Mouse (Mus musculus) limb, embryonic 10.5 days (tissue): Measurements from ENCODE around the gene Stmn3. TPM values are rescaled to one million over a fixed set of nuclear protein-coding genes. Genes with fewer than 3 reads are reported as not detected.

ENCODE experiments used
- DNase-seq: peaks from one replicate; pipeline ENCODE4 v3.0.0-alpha.2; 2017; ENCODE audit warnings: low spot score
- H3K27ac ChIP-seq: fragments of 300-500 bp; sonication (generic); 2 replicates; pipeline ENCODE4 v1.5.1; 2016; ENCODE audit warnings: mild to moderate bottlenecking
- H3K27me3 ChIP-seq: fragments of 300-500 bp; sonication (generic); 2 replicates; pipeline ENCODE4 v1.6.1; 2016; ENCODE audit warnings: low read depth, mild to moderate bottlenecking; ENCODE audit not compliant: poor library complexity, severe bottlenecking
- H3K36me3 ChIP-seq: fragments of 300-500 bp; sonication (generic); 2 replicates; pipeline ENCODE4 v1.6.1; 2016; ENCODE audit warnings: mild to moderate bottlenecking, moderate library complexity
- H3K4me1 ChIP-seq: fragments of 300-500 bp; sonication (generic); 2 replicates; pipeline ENCODE4 v1.6.1; 2016
- H3K4me3 ChIP-seq: fragments of 300-500 bp; sonication (generic); 2 replicates; pipeline ENCODE4 v1.5.1; 2016; ENCODE audit warnings: mild to moderate bottlenecking, moderate library complexity
- H3K9me3 ChIP-seq: fragments of 300-500 bp; sonication (generic); replicated peaks from 2 replicates; pipeline ENCODE4 v1.6.1; 2016; ENCODE audit warnings: mild to moderate bottlenecking
- WGBS: fragments of 180-500 bp; shearing (Covaris S2); methylation state at CpG from one replicate; pipeline ENCODE4 v1.1.7; 2016; 5-methylcytosine and 5-hydroxymethylcytosine counted together
- polyA plus RNA-seq: library from polyadenylated mRNA; unstranded; fragments of >200 nt; fragmentation: Nextera tagmentation; extraction: Ambion mirVana; gene quantifications from 2 replicates; pipeline ENCODE4 v1.2.1, GENCODE M21; 2016

The Stmn3 gene
- polyA plus RNA-seq, 1 experiment from 2014 or later: 0.41 TPM

DNA sequence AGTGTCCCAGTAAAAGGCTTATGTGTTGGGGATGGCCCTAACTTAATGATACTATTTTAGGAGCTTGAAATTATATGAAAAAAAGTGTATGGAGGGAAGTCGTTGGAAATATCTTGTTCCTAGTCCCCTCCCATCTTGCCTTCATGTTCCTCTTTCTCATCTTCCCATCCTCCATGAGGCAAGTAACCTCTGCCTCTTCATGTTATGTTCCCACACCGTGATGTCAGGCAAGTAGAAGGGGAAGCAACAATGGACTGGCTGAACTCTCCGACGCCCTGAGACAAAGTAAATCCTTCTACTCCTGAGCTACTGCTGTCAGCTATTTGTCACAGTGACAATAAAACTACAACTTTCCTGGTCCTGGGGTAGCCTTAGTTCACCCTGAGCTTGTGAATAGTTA, 39.7 kb downstream of the Stmn3 start:
- Histone ChIP-seq H3K27me3 (no peaks in the 10 kb centered on the region), H3K27ac (no peak overlapping the region), H3K9me3 (no peaks in the 10 kb centered on the region), H3K4me3 (no peak overlapping the region), H3K4me1 (no peaks in the 10 kb centered on the region), H3K36me3 (peaks cover 91% of the 10 kb centered on the region)
- 91% methylated on average over 4 of the region's 4 CpGs for WGBS
- DNase-seq: no peak

DNA sequence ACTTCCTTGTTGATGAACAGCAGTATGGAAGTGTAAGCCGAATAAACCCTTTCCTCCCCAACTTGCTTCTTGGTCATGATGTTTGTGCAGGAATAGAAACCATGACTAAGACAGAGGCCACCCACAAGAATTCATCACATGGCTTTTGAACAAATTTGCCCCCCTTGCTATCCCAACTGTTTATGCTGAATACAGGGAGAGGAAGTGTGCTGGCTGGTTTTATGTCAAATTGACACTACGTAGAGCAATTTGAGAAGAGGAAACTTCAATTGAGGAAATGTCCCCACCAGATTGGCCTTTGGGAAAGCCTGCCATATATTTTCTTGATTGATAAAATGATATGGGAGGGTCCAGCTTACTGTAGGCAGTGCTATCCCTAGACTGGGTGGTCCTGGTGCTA, 40.5 kb downstream of the Stmn3 start:
- Histone ChIP-seq H3K36me3 (peaks cover 91% of the 10 kb centered on the region), H3K4me1 (no peaks in the 10 kb centered on the region), H3K9me3 (no peaks in the 10 kb centered on the region), H3K4me3 (no peak overlapping the region), H3K27ac (no peak overlapping the region), H3K27me3 (no peaks in the 10 kb centered on the region)
- WGBS: 94% methylated on average over 2 of the region's 2 CpGs
- no peak for DNase-seq

DNA sequence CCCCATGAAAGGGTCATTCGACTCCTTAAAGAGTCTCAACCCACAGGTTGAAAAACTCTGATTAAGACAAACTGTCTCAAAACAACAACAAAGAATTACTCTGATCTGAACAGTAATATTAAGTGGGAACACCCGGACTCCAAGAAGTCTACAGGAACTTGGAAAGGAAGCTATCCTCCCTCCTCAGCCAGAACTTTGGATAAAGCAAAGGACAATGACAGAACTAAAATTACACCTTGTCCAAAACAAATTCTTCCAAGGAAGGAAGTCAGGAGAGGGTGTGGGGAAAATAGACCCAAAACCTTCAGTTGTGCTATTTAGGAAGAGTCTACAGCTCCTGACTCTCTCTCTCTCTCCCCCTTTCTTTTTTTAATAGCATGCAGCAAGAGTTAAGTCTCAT, 42.2 kb downstream of the Stmn3 start:
- Histone ChIP-seq H3K9me3 (no peaks in the 10 kb centered on the region), H3K4me3 (no peak overlapping the region), H3K4me1 (no peaks in the 10 kb centered on the region), H3K27me3 (no peaks in the 10 kb centered on the region), H3K27ac (no peak overlapping the region), H3K36me3 (peaks cover 91% of the 10 kb centered on the region)
- DNase-seq: no peak
- WGBS: 93% methylated on average over 2 of the region's 2 CpGs

DNA sequence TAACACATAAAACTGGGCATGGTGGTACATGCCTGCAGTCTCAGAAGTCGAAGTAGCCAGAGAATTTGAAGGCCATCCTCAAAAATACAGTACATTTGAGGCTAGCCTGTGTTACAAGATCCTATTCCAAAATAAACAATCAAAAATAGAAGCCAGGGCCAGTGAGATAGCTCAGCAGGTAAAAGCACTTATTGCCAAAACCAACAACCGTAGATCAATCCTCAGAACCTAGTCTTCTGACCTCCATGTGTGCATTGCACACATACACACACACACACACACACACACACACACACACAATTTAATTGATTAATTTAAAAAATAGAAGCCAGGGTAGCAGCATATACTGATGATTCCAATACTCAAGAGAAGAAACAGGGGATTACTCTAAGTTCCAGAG, 47.5 kb downstream of the Stmn3 start:
- no peak overlapping the region for H3K27ac ChIP-seq
- H3K9me3 ChIP-seq: no peaks in the 10 kb centered on the region
- no peaks in the 10 kb centered on the region for H3K27me3 ChIP-seq
- H3K4me3 ChIP-seq: no peak overlapping the region
- DNase-seq: no peak
- no peaks in the 10 kb centered on the region for H3K4me1 ChIP-seq
- WGBS: 89% methylated on average over 2 of the region's 2 CpGs
- peaks cover 94% of the 10 kb centered on the region for H3K36me3 ChIP-seq

Other genes with a start within 250 kb of the Stmn3 start
- gene Kcnq2, start 179.2 kb downstream of the Stmn3 start, polyA plus RNA-seq: 0.10 and 0.20 TPM in 2 replicates
- gene Eef1a2, start 157.5 kb downstream of the Stmn3 start, polyA plus RNA-seq: not detected in 2 replicates
- 394 and 428 TPM in 2 replicates for gene Ppdpf, start 127.3 kb downstream of the Stmn3 start, polyA plus RNA-seq
- not detected in 2 replicates for gene Ptk6, start 111.7 kb downstream of the Stmn3 start, polyA plus RNA-seq
- gene Srms, start 101.3 kb downstream of the Stmn3 start, polyA plus RNA-seq: 1.6 and 2.0 TPM in 2 replicates
- gene Fndc11, start 94.5 kb downstream of the Stmn3 start, polyA plus RNA-seq: 0.34 and 0.73 TPM in 2 replicates
- gene Helz2, start 72.5 kb downstream of the Stmn3 start, polyA plus RNA-seq: 0.87 and 1.2 TPM in 2 replicates
- gene Gmeb2, start 26.5 kb downstream of the Stmn3 start, polyA plus RNA-seq: 20.3 and 23.0 TPM in 2 replicates
- gene Rtel1, start 5.2 kb upstream of the Stmn3 start, polyA plus RNA-seq: 79.8 and 80.8 TPM in 2 replicates
- gene Zgpat, start 50.4 kb upstream of the Stmn3 start, polyA plus RNA-seq: 43.8 and 54.0 TPM in 2 replicates
- gene Arfrp1, start 50.9 kb upstream of the Stmn3 start, polyA plus RNA-seq: 79.7 and 80.9 TPM in 2 replicates
- gene Lime1, start 65.6 kb upstream of the Stmn3 start, polyA plus RNA-seq: 26.1 and 30.6 TPM in 2 replicates
- 17.5 and 17.7 TPM in 2 replicates for gene Zbtb46, start 144.9 kb upstream of the Stmn3 start, polyA plus RNA-seq
- 0.08 and 0.21 TPM in 2 replicates for gene Abhd16b, start 178.7 kb upstream of the Stmn3 start, polyA plus RNA-seq
- gene Tpd52l2, start 182.6 kb upstream of the Stmn3 start, polyA plus RNA-seq: 176 and 185 TPM in 2 replicates
- gene Dnajc5, start 206.0 kb upstream of the Stmn3 start, polyA plus RNA-seq: 86.6 and 97.6 TPM in 2 replicates